Mouse (Mus musculus): ENCODE results near the gene Meis1. TPM values are rescaled to one million over a fixed set of nuclear protein-coding genes. Genes with fewer than 3 reads are reported as not detected.
A peak's percentile ranks its signal among the peaks of the same experiment; 100 is the strongest.

The Meis1 gene
- polyA plus RNA-seq, 1 experiment from 2014 or later = 178 TPM

GRCm38 (mm10) chr11:19003066-19003465 is 15.7 kb downstream of the Meis1 start:
- no peak for DNase-seq (ENCODE audit: low spot score)
- no peak for ATAC-seq (ENCODE audit: low FRiP score)
- no peak overlapping the region for H3K4me3 ChIP-seq (replicated peaks; ENCODE audit: low read length)
- H3K27ac ChIP-seq = 0 out of 2 replicates have a peak overlapping the region, but pooled peaks have one; percentile 1
- H3K4me2 ChIP-seq (replicated peaks) = no peak overlapping the region
- no peaks in the 10 kb centered on the region for H3K27me3 ChIP-seq (ENCODE audit: control insufficient read depth, insufficient read depth, low read length)
- H3K36me3 ChIP-seq (replicated peaks; ENCODE audit: control insufficient read depth, insufficient read depth) = peaks cover 52% of the 10 kb centered on the region
- H3K9ac ChIP-seq = no peak overlapping the region
- WGBS = 42% methylated on average over 5 of the region's 5 CpGs
- H3K4me1 ChIP-seq (replicated peaks; ENCODE audit: control insufficient read depth, insufficient read depth, low read length) = peaks cover 27% of the 10 kb centered on the region
- H3K9me3 ChIP-seq (ENCODE audit: control insufficient read depth, low read length) = no peaks in the 10 kb centered on the region

DNA sequence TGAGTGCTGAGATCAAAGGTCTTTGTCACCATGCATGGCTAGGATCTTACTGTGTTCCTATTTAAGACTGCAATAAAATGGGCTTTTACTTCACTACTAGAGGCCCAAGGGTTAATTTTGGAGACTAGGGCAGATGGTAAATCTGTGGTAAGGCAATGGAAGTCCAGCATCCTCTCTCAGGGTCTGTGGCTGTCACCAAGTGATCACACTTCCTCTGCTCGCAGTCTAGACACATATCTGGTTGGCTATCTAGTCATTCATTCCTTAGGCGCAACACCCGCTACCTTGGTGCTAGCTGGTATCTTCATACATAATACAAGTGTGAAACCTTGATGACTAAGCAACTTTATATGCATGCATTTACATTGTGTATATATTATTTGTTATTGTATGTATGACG is 22.0 kb downstream of the Meis1 start:
- Histone ChIP-seq H3K4me2 (replicated peaks) (no peak overlapping the region), H3K4me1 (replicated peaks; ENCODE audit: control insufficient read depth, insufficient read depth, low read length) (peaks cover 8% of the 10 kb centered on the region), H3K9me3 (ENCODE audit: control insufficient read depth, low read length) (no peaks in the 10 kb centered on the region), H3K36me3 (replicated peaks; ENCODE audit: control insufficient read depth, insufficient read depth) (peaks cover 74% of the 10 kb centered on the region), H3K27me3 (ENCODE audit: control insufficient read depth, insufficient read depth, low read length) (no peaks in the 10 kb centered on the region), H3K4me3 (replicated peaks; ENCODE audit: low read length) (no peak overlapping the region), H3K9ac (no peak overlapping the region), H3K27ac (no peak overlapping the region)
- DNase-seq (ENCODE audit: low spot score) = no peak
- whole genome bisulfite sequencing = 95% methylated on average over 4 of the region's 4 CpGs
- no peak for ATAC-seq (ENCODE audit: low FRiP score)

DNA sequence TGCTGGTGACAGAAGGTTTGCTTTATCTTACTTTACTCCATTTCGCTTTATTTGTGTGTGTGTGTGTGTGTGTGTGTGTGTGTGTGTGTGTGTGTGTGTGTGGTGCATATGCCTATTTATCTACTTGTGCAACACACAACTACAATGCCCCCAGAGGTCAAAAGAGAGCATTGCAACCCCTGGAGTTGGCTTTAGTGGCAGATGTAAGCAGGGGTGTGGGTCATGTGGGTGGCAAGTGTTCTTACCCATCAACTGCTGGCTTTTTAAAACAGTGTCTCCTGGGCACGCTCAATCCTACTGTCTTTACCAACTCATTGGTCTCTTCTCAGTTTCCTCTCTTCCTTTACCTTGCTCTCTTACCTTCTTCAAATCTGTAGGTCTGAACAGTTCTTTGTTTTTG is 22.5 kb downstream of the Meis1 start:
- Histone ChIP-seq H3K27me3 (ENCODE audit: control insufficient read depth, insufficient read depth, low read length) (no peaks in the 10 kb centered on the region), H3K36me3 (replicated peaks; ENCODE audit: control insufficient read depth, insufficient read depth) (peaks cover 73% of the 10 kb centered on the region), H3K9me3 (ENCODE audit: control insufficient read depth, low read length) (no peaks in the 10 kb centered on the region), H3K4me2 (replicated peaks) (no peak overlapping the region), H3K9ac (no peak overlapping the region), H3K4me3 (replicated peaks; ENCODE audit: low read length) (no peak overlapping the region), H3K4me1 (replicated peaks; ENCODE audit: control insufficient read depth, insufficient read depth, low read length) (peaks cover 8% of the 10 kb centered on the region), H3K27ac (no peak overlapping the region)
- ATAC-seq (ENCODE audit: low FRiP score) = no peak
- 100% methylated on average over 2 of the region's 2 CpGs for WGBS
- no peak for DNase-seq (ENCODE audit: low spot score)

DNA sequence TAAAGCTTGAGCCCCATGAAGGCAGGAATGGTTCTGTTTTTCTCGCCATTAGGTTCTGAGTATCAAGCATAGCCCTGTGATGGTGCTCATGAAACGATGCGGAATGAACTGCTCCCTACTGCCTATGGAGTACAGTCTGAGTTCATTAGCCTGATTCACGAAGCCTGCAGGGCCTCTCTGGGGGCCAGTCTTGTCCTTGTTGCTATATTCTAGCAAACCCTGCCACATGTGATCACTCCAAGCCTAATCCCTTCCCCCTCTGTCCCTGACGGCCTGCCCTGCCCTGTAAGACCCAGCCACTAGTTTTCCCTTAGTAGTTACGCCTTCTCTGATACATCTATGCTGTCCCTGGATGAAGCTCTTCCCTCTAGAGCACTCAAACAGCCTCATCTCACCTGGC is 26.0 kb downstream of the Meis1 start:
- no peak overlapping the region for H3K4me2 ChIP-seq (replicated peaks)
- H3K27me3 ChIP-seq (ENCODE audit: control insufficient read depth, insufficient read depth, low read length) = no peaks in the 10 kb centered on the region
- 0 out of 2 replicates have a peak overlapping the region, but pooled peaks have one; percentile 33 for H3K27ac ChIP-seq
- 53% methylated on average over 6 of the region's 6 CpGs for WGBS
- peaks cover 37% of the 10 kb centered on the region for H3K4me1 ChIP-seq (replicated peaks; ENCODE audit: control insufficient read depth, insufficient read depth, low read length)
- no peak overlapping the region for H3K4me3 ChIP-seq (replicated peaks; ENCODE audit: low read length)
- ATAC-seq (ENCODE audit: low FRiP score) (no peak), DNase-seq (ENCODE audit: low spot score) (no peak)
- no peaks in the 10 kb centered on the region for H3K9me3 ChIP-seq (ENCODE audit: control insufficient read depth, low read length)
- no peak overlapping the region for H3K9ac ChIP-seq
- peaks cover 66% of the 10 kb centered on the region for H3K36me3 ChIP-seq (replicated peaks; ENCODE audit: control insufficient read depth, insufficient read depth)

DNA sequence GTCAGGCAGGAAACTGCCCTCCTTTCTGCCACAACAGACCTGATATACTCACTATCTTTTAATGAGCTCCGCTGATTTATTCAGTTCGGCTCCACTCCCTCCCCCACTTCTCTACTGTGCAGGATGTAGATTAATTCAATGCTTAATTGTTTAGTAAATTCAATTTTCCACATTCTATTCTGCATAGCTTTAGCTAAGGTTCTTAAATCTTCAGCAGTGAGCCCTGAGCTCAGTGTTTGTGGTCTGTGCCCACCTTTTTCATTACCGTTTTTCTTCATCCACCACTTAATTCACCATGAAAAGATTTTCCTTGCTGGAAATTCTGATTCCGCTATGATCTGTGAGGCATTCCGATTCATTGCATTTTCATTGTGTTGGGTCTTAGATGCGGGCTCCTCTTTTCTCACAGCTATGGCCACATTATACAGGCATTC is 28.5 kb downstream of the Meis1 start:
- DNase-seq (ENCODE audit: low spot score) (no peak), ATAC-seq (ENCODE audit: low FRiP score) (peak; percentile 55; the same call in 1 of the 2 replicates)
- Histone ChIP-seq H3K9me3 (ENCODE audit: control insufficient read depth, low read length) (no peaks in the 10 kb centered on the region), H3K9ac (peak overlapping the region; percentile 32; the same call in 1 of the 2 replicates), H3K36me3 (replicated peaks; ENCODE audit: control insufficient read depth, insufficient read depth) (peaks cover 75% of the 10 kb centered on the region), H3K4me3 (replicated peaks; ENCODE audit: low read length) (no peak overlapping the region), H3K27ac (peak overlapping the region; percentile 57), H3K4me1 (replicated peaks; ENCODE audit: control insufficient read depth, insufficient read depth, low read length) (peaks cover 37% of the 10 kb centered on the region), H3K4me2 (replicated peaks) (peak overlapping the region; percentile 18; the same call in 1 of the 2 replicates), H3K27me3 (ENCODE audit: control insufficient read depth, insufficient read depth, low read length) (no peaks in the 10 kb centered on the region)
- 13% methylated on average over 6 of the region's 6 CpGs for WGBS

DNA sequence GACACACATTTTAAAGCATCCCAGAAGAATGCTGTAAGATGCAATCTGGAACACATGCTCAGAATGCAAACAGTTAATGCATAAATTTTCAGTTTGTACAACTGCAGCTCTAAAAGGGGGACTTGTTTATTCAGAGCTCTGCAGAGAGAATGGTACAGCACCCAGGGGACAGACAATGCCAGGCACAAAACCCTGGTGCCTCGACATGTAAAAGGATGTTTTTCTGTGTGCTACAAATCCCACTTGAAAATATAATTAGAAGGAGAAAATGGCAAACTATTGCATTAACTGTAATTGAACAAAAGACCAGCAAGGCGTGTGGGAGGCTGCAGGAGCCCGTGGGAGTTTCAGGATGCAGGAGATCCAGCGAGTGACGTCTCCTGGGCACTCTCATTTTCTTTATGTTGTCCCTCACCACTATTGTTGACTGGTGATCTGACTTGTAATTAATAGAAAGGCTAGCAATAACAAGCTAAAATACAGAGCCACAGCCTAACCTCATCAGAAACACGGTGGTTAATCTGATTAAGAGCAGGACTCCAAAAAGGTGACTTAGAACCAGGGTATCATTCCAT is 29.0 kb downstream of the Meis1 start:
- H3K27me3 ChIP-seq (ENCODE audit: control insufficient read depth, insufficient read depth, low read length) = no peaks in the 10 kb centered on the region
- H3K4me1 ChIP-seq (replicated peaks; ENCODE audit: control insufficient read depth, insufficient read depth, low read length) = peaks cover 37% of the 10 kb centered on the region
- peak overlapping the region; percentile 18 for H3K4me2 ChIP-seq (replicated peaks)
- ATAC-seq (ENCODE audit: low FRiP score) = peak; percentile 25; the same call in 1 of the 2 replicates
- H3K27ac ChIP-seq = peak overlapping the region; percentile 57
- DNase-seq (ENCODE audit: low spot score) = peak; percentile 46
- peak overlapping the region; percentile 32; the same call in 1 of the 2 replicates for H3K9ac ChIP-seq
- H3K9me3 ChIP-seq (ENCODE audit: control insufficient read depth, low read length) = no peaks in the 10 kb centered on the region
- 14% methylated on average over 6 of the region's 6 CpGs for WGBS
- H3K4me3 ChIP-seq (replicated peaks; ENCODE audit: low read length) = no peak overlapping the region
- peaks cover 71% of the 10 kb centered on the region for H3K36me3 ChIP-seq (replicated peaks; ENCODE audit: control insufficient read depth, insufficient read depth)

GRCm38 (mm10) chr11:18988637-18989263 is 30.0 kb downstream of the Meis1 start:
- ATAC-seq (ENCODE audit: low FRiP score) = no peak
- Histone ChIP-seq H3K27me3 (ENCODE audit: control insufficient read depth, insufficient read depth, low read length) (no peaks in the 10 kb centered on the region), H3K4me1 (replicated peaks; ENCODE audit: control insufficient read depth, insufficient read depth, low read length) (peaks cover 39% of the 10 kb centered on the region), H3K9ac (no peak overlapping the region), H3K4me3 (replicated peaks; ENCODE audit: low read length) (no peak overlapping the region), H3K4me2 (replicated peaks) (no peak overlapping the region), H3K36me3 (replicated peaks; ENCODE audit: control insufficient read depth, insufficient read depth) (peaks cover 62% of the 10 kb centered on the region), H3K9me3 (ENCODE audit: control insufficient read depth, low read length) (no peaks in the 10 kb centered on the region), H3K27ac (peak overlapping the region; percentile 57; the same call in 1 of the 2 replicates)
- no peak for DNase-seq (ENCODE audit: low spot score)
- WGBS = 49% methylated on average over 4 of the region's 4 CpGs

DNA sequence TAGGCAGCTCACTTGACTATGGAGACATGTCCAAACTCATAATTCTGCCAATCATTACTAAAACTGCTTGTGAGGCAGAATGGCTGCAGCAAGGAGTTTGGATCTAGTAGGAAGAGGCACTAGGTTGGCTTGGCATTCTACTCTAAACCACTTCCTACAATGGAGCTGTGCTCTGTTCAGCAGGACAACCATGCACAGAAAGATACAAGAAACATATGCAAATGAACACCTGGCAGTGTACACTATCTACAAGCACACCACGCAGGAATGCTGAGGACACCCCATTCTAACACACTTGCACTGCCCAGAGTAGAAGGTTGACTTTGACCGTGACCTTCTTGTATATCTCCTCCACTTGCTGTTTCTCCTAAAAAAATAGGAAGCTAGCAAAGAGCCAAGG is 35.0 kb downstream of the Meis1 start:
- no peak overlapping the region for H3K4me2 ChIP-seq (replicated peaks)
- H3K9me3 ChIP-seq (ENCODE audit: control insufficient read depth, low read length) = no peaks in the 10 kb centered on the region
- no peak for ATAC-seq (ENCODE audit: low FRiP score)
- H3K27me3 ChIP-seq (ENCODE audit: control insufficient read depth, insufficient read depth, low read length) = no peaks in the 10 kb centered on the region
- H3K27ac ChIP-seq = no peak overlapping the region
- peaks cover 44% of the 10 kb centered on the region for H3K4me1 ChIP-seq (replicated peaks; ENCODE audit: control insufficient read depth, insufficient read depth, low read length)
- no peak overlapping the region for H3K9ac ChIP-seq
- 64% methylated on average over 2 of the region's 2 CpGs for WGBS
- DNase-seq (ENCODE audit: low spot score) = no peak
- H3K36me3 ChIP-seq (replicated peaks; ENCODE audit: control insufficient read depth, insufficient read depth) = peaks cover 49% of the 10 kb centered on the region
- H3K4me3 ChIP-seq (replicated peaks; ENCODE audit: low read length) = no peak overlapping the region

DNA sequence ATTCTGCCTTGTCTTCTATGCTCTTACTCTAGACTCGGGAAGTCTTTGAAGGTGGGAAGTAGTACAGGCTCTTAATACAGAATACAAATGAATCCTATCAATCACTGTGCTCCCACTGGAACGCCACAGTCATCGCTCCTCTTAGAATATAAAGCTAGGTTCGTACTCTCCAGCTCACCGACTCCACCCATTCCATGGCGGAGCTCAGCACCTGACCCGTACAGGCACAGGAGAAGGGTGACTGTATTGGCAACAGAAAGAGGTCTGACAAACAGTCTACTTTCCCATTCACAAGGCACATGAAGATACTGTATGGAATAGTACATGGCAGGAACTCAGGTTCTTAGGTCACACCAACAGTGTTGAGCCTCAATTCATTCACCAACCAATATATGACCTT is 35.5 kb downstream of the Meis1 start:
- ATAC-seq (ENCODE audit: low FRiP score) (peak; percentile 21; the same call in 1 of the 2 replicates), DNase-seq (ENCODE audit: low spot score) (no peak)
- Histone ChIP-seq H3K27me3 (ENCODE audit: control insufficient read depth, insufficient read depth, low read length) (no peaks in the 10 kb centered on the region), H3K9me3 (ENCODE audit: control insufficient read depth, low read length) (no peaks in the 10 kb centered on the region), H3K36me3 (replicated peaks; ENCODE audit: control insufficient read depth, insufficient read depth) (peaks cover 49% of the 10 kb centered on the region), H3K4me3 (replicated peaks; ENCODE audit: low read length) (no peak overlapping the region), H3K9ac (no peak overlapping the region), H3K4me1 (replicated peaks; ENCODE audit: control insufficient read depth, insufficient read depth, low read length) (peaks cover 40% of the 10 kb centered on the region), H3K27ac (no peak overlapping the region), H3K4me2 (replicated peaks) (no peak overlapping the region)
- WGBS = 38% methylated on average over 7 of the region's 7 CpGs
